Mouse (Mus musculus): Measurements from ENCODE around the gene Ubqln4. TPM values are rescaled to one million over a fixed set of nuclear protein-coding genes. Genes with fewer than 3 reads are reported as not detected.

Ubqln4 gene
- polyA plus RNA-seq, 1 experiment = 32.5 TPM

GRCm38 (mm10) chr3:88539397-88539796 is 14.2 kb upstream of the Ubqln4 start:
- DNase-seq (ENCODE audit: low read depth in 1 of 2, low spot score in 2 of 2) = no peak
- no peak overlapping the region for H3K27ac ChIP-seq (ENCODE audit: insufficient read depth, low read length)
- peaks cover 8% of the 10 kb centered on the region for H3K4me1 ChIP-seq (ENCODE audit: control insufficient read depth, insufficient read depth, insufficient read length)
- H3K27me3 ChIP-seq (ENCODE audit: control insufficient read depth, insufficient read depth, low read length) = no peaks in the 10 kb centered on the region
- no peaks in the 10 kb centered on the region for H3K36me3 ChIP-seq (ENCODE audit: control insufficient read depth, insufficient read depth, low read length)
- no peak overlapping the region for H3K4me3 ChIP-seq (ENCODE audit: extremely low read depth, insufficient read depth, insufficient read length)
- 85% methylated on average over 3 of the region's 3 CpGs for WGBS
- TF ChIP-seq POLR2A (IDR thresholded peaks at IDR 0.05; ENCODE audit: low read depth, low read length) (no peak), CTCF (IDR thresholded peaks at IDR 0.05; ENCODE audit: extremely low read depth, insufficient read depth, insufficient read length, insufficient replicate concordance) (no peak)

GRCm38 (mm10) chr3:88540085-88540484 is 13.5 kb upstream of the Ubqln4 start:
- H3K36me3 ChIP-seq (ENCODE audit: control insufficient read depth, insufficient read depth, low read length) = no peaks in the 10 kb centered on the region
- no peak overlapping the region for H3K4me3 ChIP-seq (ENCODE audit: extremely low read depth, insufficient read depth, insufficient read length)
- H3K27me3 ChIP-seq (ENCODE audit: control insufficient read depth, insufficient read depth, low read length) = no peaks in the 10 kb centered on the region
- 82% methylated on average over 5 of the region's 5 CpGs for WGBS
- TF ChIP-seq POLR2A (IDR thresholded peaks at IDR 0.05; ENCODE audit: low read depth, low read length) (no peak), CTCF (IDR thresholded peaks at IDR 0.05; ENCODE audit: extremely low read depth, insufficient read depth, insufficient read length, insufficient replicate concordance) (no peak)
- H3K27ac ChIP-seq (ENCODE audit: insufficient read depth, low read length) = no peak overlapping the region
- peaks cover 13% of the 10 kb centered on the region for H3K4me1 ChIP-seq (ENCODE audit: control insufficient read depth, insufficient read depth, insufficient read length)
- no peak for DNase-seq (ENCODE audit: low read depth in 1 of 2, low spot score in 2 of 2)

GRCm38 (mm10) chr3:88541622-88542401 is 11.7 kb upstream of the Ubqln4 start:
- Histone ChIP-seq H3K27ac (ENCODE audit: insufficient read depth, low read length) (no peak overlapping the region), H3K27me3 (ENCODE audit: control insufficient read depth, insufficient read depth, low read length) (no peaks in the 10 kb centered on the region), H3K36me3 (ENCODE audit: control insufficient read depth, insufficient read depth, low read length) (no peaks in the 10 kb centered on the region), H3K4me1 (ENCODE audit: control insufficient read depth, insufficient read depth, insufficient read length) (peaks cover 17% of the 10 kb centered on the region), H3K4me3 (ENCODE audit: extremely low read depth, insufficient read depth, insufficient read length) (no peak overlapping the region)
- no peak for DNase-seq (ENCODE audit: low read depth in 1 of 2, low spot score in 2 of 2)
- TF ChIP-seq POLR2A (IDR thresholded peaks at IDR 0.05; ENCODE audit: low read depth, low read length) (no peak), CTCF (IDR thresholded peaks at IDR 0.05; ENCODE audit: extremely low read depth, insufficient read depth, insufficient read length, insufficient replicate concordance) (no peak)
- 89% methylated on average over 7 of the region's 7 CpGs for WGBS

DNA sequence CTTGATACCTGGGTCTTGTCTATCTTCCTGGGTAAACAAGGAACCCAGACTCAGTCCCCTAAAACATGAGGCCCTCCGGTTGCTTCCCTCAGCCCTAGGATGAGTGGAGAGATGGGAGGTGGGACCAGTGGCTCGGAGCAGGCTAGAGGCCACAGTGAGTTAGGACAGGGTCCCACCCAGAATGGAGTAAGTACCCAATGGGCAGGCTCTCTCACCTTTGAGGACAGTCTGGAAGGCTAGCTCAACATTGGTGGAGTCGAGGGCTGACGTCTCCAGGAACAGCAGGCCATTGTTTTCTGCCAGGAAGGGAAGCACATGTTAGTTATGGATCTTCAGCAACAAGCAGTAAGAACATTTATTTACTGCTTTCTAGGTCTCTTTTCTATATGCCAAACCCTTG is 11.1 kb upstream of the Ubqln4 start:
- H3K27me3 ChIP-seq (ENCODE audit: control insufficient read depth, insufficient read depth, low read length) = no peaks in the 10 kb centered on the region
- WGBS = 92% methylated on average over 4 of the region's 4 CpGs
- no peaks in the 10 kb centered on the region for H3K36me3 ChIP-seq (ENCODE audit: control insufficient read depth, insufficient read depth, low read length)
- H3K4me3 ChIP-seq (ENCODE audit: extremely low read depth, insufficient read depth, insufficient read length) = no peak overlapping the region
- no peak overlapping the region for H3K27ac ChIP-seq (ENCODE audit: insufficient read depth, low read length)
- TF ChIP-seq CTCF (IDR thresholded peaks at IDR 0.05; ENCODE audit: extremely low read depth, insufficient read depth, insufficient read length, insufficient replicate concordance) (no peak), POLR2A (IDR thresholded peaks at IDR 0.05; ENCODE audit: low read depth, low read length) (no peak)
- H3K4me1 ChIP-seq (ENCODE audit: control insufficient read depth, insufficient read depth, insufficient read length) = peaks cover 17% of the 10 kb centered on the region
- no peak for DNase-seq (ENCODE audit: low read depth in 1 of 2, low spot score in 2 of 2)

DNA sequence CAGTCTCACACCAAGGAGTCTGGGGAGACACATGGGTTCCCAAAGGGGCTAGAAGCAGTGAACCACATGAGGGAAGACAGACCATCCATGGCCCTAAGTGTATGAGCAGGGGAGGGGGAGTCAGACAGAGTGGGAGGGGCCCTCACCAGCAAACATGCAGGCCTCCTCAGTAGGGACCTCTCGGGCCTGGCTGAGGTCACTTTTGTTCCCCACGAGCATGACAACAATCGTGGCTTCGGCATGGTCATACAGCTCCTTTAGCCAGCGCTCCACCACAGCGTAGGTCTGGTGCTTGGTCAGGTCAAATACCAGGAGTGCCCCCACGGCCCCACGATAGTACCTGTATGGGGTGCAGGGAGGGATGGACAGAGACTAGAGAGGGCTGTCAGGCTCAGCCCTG is 10.4 kb upstream of the Ubqln4 start:
- Histone ChIP-seq H3K27me3 (ENCODE audit: control insufficient read depth, insufficient read depth, low read length) (no peaks in the 10 kb centered on the region), H3K27ac (ENCODE audit: insufficient read depth, low read length) (no peak overlapping the region), H3K36me3 (ENCODE audit: control insufficient read depth, insufficient read depth, low read length) (no peaks in the 10 kb centered on the region), H3K4me1 (ENCODE audit: control insufficient read depth, insufficient read depth, insufficient read length) (peaks cover 17% of the 10 kb centered on the region), H3K4me3 (ENCODE audit: extremely low read depth, insufficient read depth, insufficient read length) (no peak overlapping the region)
- TF ChIP-seq POLR2A (IDR thresholded peaks at IDR 0.05; ENCODE audit: low read depth, low read length) (no peak), CTCF (IDR thresholded peaks at IDR 0.05; ENCODE audit: extremely low read depth, insufficient read depth, insufficient read length, insufficient replicate concordance) (no peak)
- DNase-seq (ENCODE audit: low read depth in 1 of 2, low spot score in 2 of 2) = no peak
- WGBS = 96% methylated on average over 8 of the region's 8 CpGs

DNA sequence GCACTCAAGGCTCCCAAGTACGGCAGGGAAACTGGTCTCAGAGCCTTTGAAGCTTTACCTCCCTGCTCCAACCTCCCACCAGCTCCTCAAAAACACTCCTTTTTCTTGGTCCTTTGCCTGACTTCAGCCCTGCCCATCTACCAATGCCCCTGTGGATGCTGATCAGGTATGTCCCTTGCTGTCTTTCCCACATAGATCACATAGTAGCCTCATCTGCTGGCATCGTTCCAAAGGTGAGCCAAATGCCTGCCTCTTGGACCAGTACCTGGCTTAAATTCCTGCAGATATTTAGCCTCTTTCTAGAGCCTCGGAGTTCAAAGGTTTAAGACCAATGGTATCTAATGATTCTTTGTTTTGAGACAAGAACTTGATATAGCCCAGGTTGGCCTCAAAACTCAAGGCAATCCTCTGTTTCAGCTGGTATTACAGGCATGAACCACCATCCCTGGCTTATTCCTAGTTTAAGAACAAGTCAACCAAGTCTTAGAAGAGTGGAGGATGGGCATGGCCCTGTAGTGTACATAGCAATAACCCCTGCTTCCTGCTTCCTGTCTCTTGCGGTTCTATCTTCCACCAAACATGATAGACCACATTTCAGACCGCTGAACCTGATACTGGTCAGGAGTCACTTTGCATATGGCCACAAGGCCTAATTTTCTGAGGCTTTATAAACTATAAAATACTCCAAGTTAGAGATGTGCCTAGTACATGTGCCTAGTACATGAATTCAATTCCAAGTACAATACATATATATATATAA is 9.7 kb upstream of the Ubqln4 start:
- no peak for DNase-seq (ENCODE audit: low read depth in 1 of 2, low spot score in 2 of 2)
- peaks cover 17% of the 10 kb centered on the region for H3K4me1 ChIP-seq (ENCODE audit: control insufficient read depth, insufficient read depth, insufficient read length)
- no peak overlapping the region for H3K4me3 ChIP-seq (ENCODE audit: extremely low read depth, insufficient read depth, insufficient read length)
- H3K27me3 ChIP-seq (ENCODE audit: control insufficient read depth, insufficient read depth, low read length) = no peaks in the 10 kb centered on the region
- H3K27ac ChIP-seq (ENCODE audit: insufficient read depth, low read length) = no peak overlapping the region
- 54% methylated on average over 5 of the region's 5 CpGs for WGBS
- TF ChIP-seq CTCF (IDR thresholded peaks at IDR 0.05; ENCODE audit: extremely low read depth, insufficient read depth, insufficient read length, insufficient replicate concordance) (no peak), POLR2A (IDR thresholded peaks at IDR 0.05; ENCODE audit: low read depth, low read length) (no peak)
- H3K36me3 ChIP-seq (ENCODE audit: control insufficient read depth, insufficient read depth, low read length) = no peaks in the 10 kb centered on the region
